Mouse (Mus musculus) embryonic facial prominence, embryonic 13.5 days (tissue): Measurements from ENCODE around the gene Arhgef39. TPM values are rescaled to one million over a fixed set of nuclear protein-coding genes. Genes with fewer than 3 reads are reported as not detected.

Experiments
- ATAC-seq: fragments of 200-750 bp; cut with Nextera tagmentation; 2 replicates; pipeline ENCODE4 v1.8.0; 2017; ENCODE audit warnings: low read depth; ENCODE audit not compliant: insufficient number of reproducible peaks, insufficient read depth, low FRiP score, low TSS enrichment
- H3K27ac ChIP-seq: fragments of 300-500 bp; sonication (generic); 2 replicates; pipeline ENCODE4 v1.5.1; 2015; ENCODE audit warnings: moderate library complexity, mild to moderate bottlenecking, inconsistent platforms
- H3K27me3 ChIP-seq: fragments of 300-500 bp; sonication (generic); 2 replicates; pipeline ENCODE4 v1.6.1; 2015; ENCODE audit warnings: mild to moderate bottlenecking, inconsistent platforms
- H3K36me3 ChIP-seq: fragments of 300-500 bp; sonication (generic); 2 replicates; pipeline ENCODE4 v1.6.1; 2015; ENCODE audit warnings: mild to moderate bottlenecking, inconsistent platforms
- H3K4me1 ChIP-seq: fragments of 300-500 bp; sonication (generic); 2 replicates; pipeline ENCODE4 v1.6.1; 2015; ENCODE audit warnings: inconsistent platforms
- H3K4me2 ChIP-seq: fragments of 300-500 bp; sonication (generic); 2 replicates; pipeline ENCODE4 v1.6.1; 2015; ENCODE audit warnings: moderate library complexity, mild to moderate bottlenecking, inconsistent platforms
- H3K4me3 ChIP-seq: fragments of 300-500 bp; sonication (generic); 2 replicates; pipeline ENCODE4 v1.5.1; 2015; ENCODE audit warnings: mild to moderate bottlenecking, inconsistent platforms
- H3K9ac ChIP-seq: fragments of 300-500 bp; sonication (generic); 2 replicates; pipeline ENCODE4 v1.6.1; 2015; ENCODE audit warnings: mild to moderate bottlenecking, inconsistent platforms
- H3K9me3 ChIP-seq: fragments of 300-500 bp; sonication (generic); 2 replicates; pipeline ENCODE4 v1.6.1; 2016; ENCODE audit warnings: inconsistent platforms
- WGBS: fragments of 180-500 bp; shearing (Covaris S2); methylation state at CpG from one replicate; pipeline ENCODE4 v1.1.7; 2015; ENCODE audit warnings: mixed read lengths; 5-methylcytosine and 5-hydroxymethylcytosine counted together
- polyA plus RNA-seq: library from polyadenylated mRNA; unstranded; fragments of >200 nt; fragmentation: Nextera tagmentation; extraction: Ambion mirVana; gene quantifications from 2 replicates; pipeline ENCODE4 v1.2.1, GENCODE M21; 2015

Gene Arhgef39
- polyA plus RNA-seq, 1 experiment from 2014 or later: 45.7 TPM

GRCm38 (mm10) chr4:43506536-43507185, 7.2 kb upstream of the Arhgef39 start, which contains the start of gene Car9:
Car9 (plus strand) TSS chr4:43506966.
- peaks cover 24% of the 10 kb centered on the region for H3K27me3 ChIP-seq
- no peaks in the 10 kb centered on the region for H3K36me3 ChIP-seq
- H3K9ac ChIP-seq: peak within 1 kb of the TSS; percentile 75; the same call in 1 of the 2 replicates
- H3K4me3 ChIP-seq: peak within 1 kb of the TSS; percentile 49
- H3K9me3 ChIP-seq: no peaks in the 10 kb centered on the region
- H3K27ac ChIP-seq: no peak within 1 kb of the TSS
- WGBS: 33% methylated on average over 9 of the region's 9 CpGs
- H3K4me1 ChIP-seq: peaks cover 30% of the 10 kb centered on the region
- no peak for ATAC-seq
- H3K4me2 ChIP-seq: peak within 1 kb of the TSS; percentile 76

GRCm38 (mm10) chr4:43506074-43506473, 6.6 kb upstream of the Arhgef39 start:
- no peak overlapping the region for H3K9ac ChIP-seq
- no peaks in the 10 kb centered on the region for H3K36me3 ChIP-seq
- no peak overlapping the region for H3K27ac ChIP-seq
- no peak for ATAC-seq
- H3K27me3 ChIP-seq: peaks cover 24% of the 10 kb centered on the region
- no peak overlapping the region for H3K4me2 ChIP-seq
- no peaks in the 10 kb centered on the region for H3K9me3 ChIP-seq
- H3K4me1 ChIP-seq: peaks cover 32% of the 10 kb centered on the region
- no peak overlapping the region for H3K4me3 ChIP-seq
- 81% methylated on average over 8 of the region's 8 CpGs for WGBS

GRCm38 (mm10) chr4:43504269-43504668, 4.8 kb upstream of the Arhgef39 start:
- ATAC-seq: no peak
- Histone ChIP-seq H3K4me3 (no peak overlapping the region), H3K9me3 (no peaks in the 10 kb centered on the region), H3K4me2 (no peak overlapping the region), H3K4me1 (peaks cover 35% of the 10 kb centered on the region), H3K27me3 (peaks cover 21% of the 10 kb centered on the region), H3K36me3 (no peaks in the 10 kb centered on the region), H3K27ac (no peak overlapping the region), H3K9ac (no peak overlapping the region)
- 83% methylated on average over 4 of the region's 4 CpGs for WGBS

- H3K27me3 ChIP-seq: peaks cover 13% of the 10 kb centered on the region
- no peak overlapping the region for H3K4me3 ChIP-seq
- no peaks in the 10 kb centered on the region for H3K36me3 ChIP-seq
- WGBS: 80% methylated on average over 6 of the region's 6 CpGs
- ATAC-seq: no peak
- no peak overlapping the region for H3K9ac ChIP-seq
- H3K4me1 ChIP-seq: peaks cover 35% of the 10 kb centered on the region
- H3K9me3 ChIP-seq: no peaks in the 10 kb centered on the region
- no peak overlapping the region for H3K27ac ChIP-seq
- H3K4me2 ChIP-seq: no peak overlapping the region
Measured at GRCm38 (mm10) chr4:43503506-43503905, 4.0 kb upstream of the Arhgef39 start.

GRCm38 (mm10) chr4:43503041-43503440, 3.5 kb upstream of the Arhgef39 start:
- Histone ChIP-seq H3K9ac (no peak overlapping the region), H3K36me3 (no peaks in the 10 kb centered on the region), H3K4me2 (no peak overlapping the region), H3K27ac (no peak overlapping the region), H3K4me1 (peaks cover 37% of the 10 kb centered on the region), H3K4me3 (no peak overlapping the region), H3K9me3 (no peaks in the 10 kb centered on the region), H3K27me3 (peaks cover 13% of the 10 kb centered on the region)
- ATAC-seq: no peak
- WGBS: 70% methylated on average over 2 of the region's 2 CpGs

GRCm38 (mm10) chr4:43498983-43499382, 512 bp downstream of the Arhgef39 start:
- 13% methylated on average over 8 of the region's 8 CpGs for WGBS
- Histone ChIP-seq H3K9me3 (no peaks in the 10 kb centered on the region), H3K36me3 (peaks cover 22% of the 10 kb centered on the region), H3K27me3 (no peaks in the 10 kb centered on the region), H3K4me2 (peak overlapping the region; percentile 77), H3K4me1 (peaks cover 51% of the 10 kb centered on the region), H3K4me3 (peak overlapping the region; percentile 65), H3K27ac (peak overlapping the region; percentile 45), H3K9ac (peak overlapping the region; percentile 80)
- ATAC-seq: no peak

- no peaks in the 10 kb centered on the region for H3K9me3 ChIP-seq
- peak overlapping the region; percentile 77 for H3K4me2 ChIP-seq
- H3K4me1 ChIP-seq: peaks cover 51% of the 10 kb centered on the region
- H3K27ac ChIP-seq: no peak overlapping the region
- no peak for ATAC-seq
- H3K4me3 ChIP-seq: peak overlapping the region; percentile 65
- no peaks in the 10 kb centered on the region for H3K27me3 ChIP-seq
- 66% methylated on average over 4 of the region's 4 CpGs for WGBS
- H3K9ac ChIP-seq: peak overlapping the region; percentile 80
- peaks cover 22% of the 10 kb centered on the region for H3K36me3 ChIP-seq
Measured at GRCm38 (mm10) chr4:43497946-43498345, 1.5 kb downstream of the Arhgef39 start.

GRCm38 (mm10) chr4:43497405-43497804, 2.1 kb downstream of the Arhgef39 start:
- no peak overlapping the region for H3K9ac ChIP-seq
- 0 out of 2 replicates have a peak overlapping the region, but pooled peaks have one; percentile 65 for H3K4me3 ChIP-seq
- ATAC-seq: no peak
- H3K36me3 ChIP-seq: peaks cover 22% of the 10 kb centered on the region
- peaks cover 51% of the 10 kb centered on the region for H3K4me1 ChIP-seq
- no peaks in the 10 kb centered on the region for H3K9me3 ChIP-seq
- peak overlapping the region; percentile 77 for H3K4me2 ChIP-seq
- no peaks in the 10 kb centered on the region for H3K27me3 ChIP-seq
- WGBS: 90% methylated on average over 8 of the region's 8 CpGs
- H3K27ac ChIP-seq: no peak overlapping the region

GRCm38 (mm10) chr4:43496587-43496986, 2.9 kb downstream of the Arhgef39 start:
- no peak overlapping the region for H3K27ac ChIP-seq
- WGBS: 63% methylated on average over 6 of the region's 6 CpGs

GRCm38 (mm10) chr4:43493846-43494240, 5.7 kb downstream of the Arhgef39 start:
- Histone ChIP-seq H3K4me2 (peak overlapping the region; percentile 60), H3K27me3 (no peaks in the 10 kb centered on the region), H3K4me1 (peaks cover 35% of the 10 kb centered on the region), H3K9me3 (no peaks in the 10 kb centered on the region), H3K27ac (peak overlapping the region; percentile 93), H3K9ac (peak overlapping the region; percentile 84), H3K4me3 (peak overlapping the region; percentile 70), H3K36me3 (peaks cover 22% of the 10 kb centered on the region)
- 2% methylated on average over 9 of the region's 9 CpGs for WGBS
- no peak for ATAC-seq

More at GRCm38 (mm10) chr4:43496587-43496986, 2.9 kb downstream of the Arhgef39 start:
- peaks cover 22% of the 10 kb centered on the region for H3K36me3 ChIP-seq
- no peak for ATAC-seq
- no peak overlapping the region for H3K4me3 ChIP-seq
- no peaks in the 10 kb centered on the region for H3K9me3 ChIP-seq
- peaks cover 51% of the 10 kb centered on the region for H3K4me1 ChIP-seq
- no peaks in the 10 kb centered on the region for H3K27me3 ChIP-seq
- H3K9ac ChIP-seq: no peak overlapping the region
- no peak overlapping the region for H3K4me2 ChIP-seq

GRCm38 (mm10) chr4:43493186-43493845, 6.2 kb downstream of the Arhgef39 start:
- Histone ChIP-seq H3K36me3 (peaks cover 22% of the 10 kb centered on the region), H3K9ac (peak overlapping the region; percentile 84), H3K4me1 (peaks cover 30% of the 10 kb centered on the region), H3K27ac (peak overlapping the region; percentile 93), H3K4me3 (peak overlapping the region; percentile 70), H3K27me3 (no peaks in the 10 kb centered on the region), H3K4me2 (peak overlapping the region; percentile 60), H3K9me3 (no peaks in the 10 kb centered on the region)
- WGBS: under 1% methylated on average over 47 of the region's 47 CpGs
- peak; percentile 88 for ATAC-seq

GRCm38 (mm10) chr4:43492821-43493185, 6.7 kb downstream of the Arhgef39 start, which contains the start of gene Ccdc107:
Ccdc107 (plus strand) TSS chr4:43492900.
- peak within 1 kb of the TSS; percentile 60 for H3K4me2 ChIP-seq
- H3K4me1 ChIP-seq: peaks cover 25% of the 10 kb centered on the region
- H3K4me3 ChIP-seq: peak within 1 kb of the TSS; percentile 70
- peak; percentile 96 for ATAC-seq
- H3K36me3 ChIP-seq: peaks cover 22% of the 10 kb centered on the region
- peak within 1 kb of the TSS; percentile 93 for H3K27ac ChIP-seq
- peak within 1 kb of the TSS; percentile 84 for H3K9ac ChIP-seq
- WGBS: under 1% methylated on average over 25 of the region's 25 CpGs
- H3K27me3 ChIP-seq: no peaks in the 10 kb centered on the region
- no peaks in the 10 kb centered on the region for H3K9me3 ChIP-seq
